In the genomic region with DNA sequence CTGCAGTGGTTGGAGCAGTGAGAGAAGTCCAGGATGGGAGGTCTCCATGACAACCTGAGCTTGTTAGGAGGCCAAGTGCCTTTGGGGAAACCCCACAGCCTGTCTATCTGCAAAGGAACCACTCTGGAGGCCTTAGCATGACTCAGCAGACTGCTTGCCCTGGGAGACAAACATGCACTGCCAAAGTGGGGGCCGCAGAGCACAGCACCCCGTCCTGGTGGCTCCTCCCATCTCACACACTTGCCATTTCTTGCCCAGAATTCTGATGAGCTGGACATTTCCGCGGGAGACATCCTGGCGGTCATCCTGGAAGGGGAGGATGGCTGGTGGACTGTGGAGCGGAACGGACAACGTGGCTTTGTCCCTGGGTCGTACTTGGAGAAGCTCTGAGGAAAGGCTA, we compare ENCODE assay signal across 9 mouse cellular contexts. TPM values are rescaled to one million over a fixed set of nuclear protein-coding genes. Genes with fewer than 3 reads are reported as not detected.
DNase-seq lines count a peak whose midpoint lies in the region; ATAC-seq and TF ChIP-seq lines count a peak whose summit lies in the region.
"Had no signal": no experiment of that assay in that cellular context is flagged by ENCODE, and none has a peak within 500 bp of the region (broad histone marks: within the 10 kb centered on the region; RNA-seq: fewer than 3 reads in every experiment).

No protein-coding gene starts in this region.

- TF ChIP-seq CTCF in CH12.LX (conservative IDR thresholded peaks at IDR 0.05 in 1 of 2, IDR thresholded peaks at IDR 0.05 in 1 of 2; ENCODE audit: low read depth in 2 of 2, low read length in 2 of 2): no peak

- H3K4me1 ChIP-seq in hindbrain, embryonic 13.5 days (replicated peaks): peaks cover 20% of the 10 kb centered on the region
- H3K4me1 ChIP-seq in hindbrain, embryonic 12.5 days: no peaks in the 10 kb centered on the region
- H3K4me1 ChIP-seq in CH12.LX (ENCODE audit: control insufficient read depth in 1 of 2, insufficient read depth in 2 of 2): peaks cover 35 to 73% of the 10 kb centered on the region in 2 experiments

- TF ChIP-seq POLR2A in CH12.LX (IDR thresholded peaks at IDR 0.05; ENCODE audit: low read depth, low read length): no peak

- H3K27ac ChIP-seq in hindbrain, embryonic 13.5 days: no peak overlapping the region
- no peak overlapping the region for H3K27ac ChIP-seq in hindbrain, embryonic 12.5 days
- H3K27ac ChIP-seq in CH12.LX (ENCODE audit: insufficient read depth, low read depth): peak overlapping the region; percentile 39

- DNase-seq in 3T3-L1 (ENCODE audit: low read depth, low spot score): peak; percentile 18
- peak; percentile 96 for DNase-seq in CH12.LX (ENCODE audit: extremely low read depth)
- peak; percentile 88 for DNase-seq in fibroblast of lung, adult 2 months (ENCODE audit: low read depth)
- no peak for DNase-seq in adrenal gland, adult 8-10 months
- DNase-seq in urinary bladder, adult 2 months (ENCODE audit: low spot score): no peak

- ATAC-seq in hindbrain, embryonic 13.5 days (ENCODE audit: low FRiP score): no peak
- no peak for ATAC-seq in hindbrain, embryonic 12.5 days (ENCODE audit: low FRiP score)
- ATAC-seq: forebrain, embryonic 16.5 days; lung, postnatal 0 days had no signal

- dilution Hi-C loops in CH12.LX (cut with MboI; ENCODE audit: extremely low pct_ligation_motif_present, extremely low pct_unique_long_range_greater_than_20kb, low sequenced_read_pairs): no loop called here

- H3K4me2 ChIP-seq in hindbrain, embryonic 13.5 days: no peak overlapping the region
- H3K4me2 ChIP-seq in hindbrain, embryonic 12.5 days (replicated peaks): no peak overlapping the region
- H3K4me2 ChIP-seq in CH12.LX (ENCODE audit: insufficient read depth, low read depth, poor library complexity, severe bottlenecking): peak overlapping the region; percentile 24; the same call in 1 of the 2 replicates

- in situ Hi-C loops in CH12.LX (cut with MboI; ENCODE audit: low pct_ligation_motif_present, low pct_unique_long_range_greater_than_20kb, low sequenced_read_pairs): no loop called here

- H3K36me3 ChIP-seq in hindbrain, embryonic 13.5 days: peaks cover 62% of the 10 kb centered on the region
- H3K36me3 ChIP-seq in hindbrain, embryonic 12.5 days: peaks cover 65% of the 10 kb centered on the region
- peaks cover 0 to 91% of the 10 kb centered on the region in 2 experiments for H3K36me3 ChIP-seq in CH12.LX (replicated peaks in 1 of 2; ENCODE audit: control insufficient read depth in 1 of 2, insufficient read depth in 1 of 2, low read length in 1 of 2)

- H3K79me2 ChIP-seq in CH12.LX (replicated peaks; ENCODE audit: control insufficient read depth, extremely low read depth, insufficient read depth, poor library complexity, severe bottlenecking): no peaks in the 10 kb centered on the region

- no peak; the same call in none of the 2 replicates for TF ChIP-seq RAD21 in CH12.LX (IDR thresholded peaks at IDR 0.05; ENCODE audit: low read depth, low read length)

- no peak overlapping the region for H3K4me3 ChIP-seq in hindbrain, embryonic 13.5 days
- no peak overlapping the region for H3K4me3 ChIP-seq in hindbrain, embryonic 12.5 days
- peak overlapping the region in 1 of 3 experiments; percentile 15 for H3K4me3 ChIP-seq in CH12.LX (replicated peaks in 1 of 3; ENCODE audit: low read depth in 2 of 3, low read length in 2 of 3, poor library complexity in 1 of 3)

- WGBS in hindbrain, embryonic 13.5 days: 83% methylated on average over 9 of the region's 9 CpGs
- WGBS in hindbrain, embryonic 12.5 days: 82% methylated on average over 9 of the region's 9 CpGs

- H3K27me3 ChIP-seq in hindbrain, embryonic 13.5 days: no peaks in the 10 kb centered on the region
- no peaks in the 10 kb centered on the region for H3K27me3 ChIP-seq in hindbrain, embryonic 12.5 days
- no peaks in the 10 kb centered on the region for H3K27me3 ChIP-seq in CH12.LX (replicated peaks)

- TF ChIP-seq EP300 in CH12.LX (IDR thresholded peaks at IDR 0.05; ENCODE audit: low read length): peak; percentile 48; the same call in 1 of the 2 replicates

- 0 out of 2 replicates have a peak overlapping the region, but pooled peaks have one; percentile 25 for H3K9ac ChIP-seq in hindbrain, embryonic 13.5 days
- H3K9ac ChIP-seq in hindbrain, embryonic 12.5 days: no peak overlapping the region
- H3K9ac ChIP-seq in CH12.LX (ENCODE audit: insufficient read depth, low read depth): 0 out of 2 replicates have a peak overlapping the region, but pooled peaks have one; percentile 4

- no peaks in the 10 kb centered on the region for H3K9me3 ChIP-seq in hindbrain, embryonic 13.5 days
- no peaks in the 10 kb centered on the region for H3K9me3 ChIP-seq in hindbrain, embryonic 12.5 days (replicated peaks)
- no peaks in the 10 kb centered on the region for H3K9me3 ChIP-seq in CH12.LX (replicated peaks; ENCODE audit: low read length)

TF ChIP-seq in CH12.LX, 34 proteins besides CTCF, POLR2A, EP300 and RAD21:
- TF ChIP-seq ELF1 (IDR thresholded peaks at IDR 0.05; ENCODE audit: low read depth, low read length): no peak
- TF ChIP-seq ZKSCAN1 (IDR thresholded peaks at IDR 0.05; ENCODE audit: borderline replicate concordance, low read depth, low read length): no peak
- no peak; the same call in 1 of the 2 replicates for TF ChIP-seq NELFE (IDR thresholded peaks at IDR 0.05; ENCODE audit: low read depth, low read length)
- 0 out of 2 replicates have a peak, but pooled peaks have one; percentile 15 for TF ChIP-seq NRF1 (IDR thresholded peaks at IDR 0.05; ENCODE audit: low read depth, low read length)
- 0 out of 2 replicates have a peak, but pooled peaks have one; percentile 18 for TF ChIP-seq MAZ (IDR thresholded peaks at IDR 0.05; ENCODE audit: low read depth, low read length)
- TF ChIP-seq MYC (IDR thresholded peaks at IDR 0.05; ENCODE audit: low read depth, low read length): peak; percentile 51; the same call in 1 of the 2 replicates
- TF ChIP-seq E2F4 (IDR thresholded peaks at IDR 0.05; ENCODE audit: insufficient replicate concordance, low read depth, low read length): no peak
- TF ChIP-seq JUN (IDR thresholded peaks at IDR 0.05; ENCODE audit: insufficient read depth, low read depth, low read length): 0 out of 2 replicates have a peak, but pooled peaks have one; percentile 20
- TF ChIP-seq SIN3A (IDR thresholded peaks at IDR 0.05; ENCODE audit: low read length): peak; percentile 75
- peak; percentile 37; the same call in 1 of the 2 replicates for TF ChIP-seq GABPA (IDR thresholded peaks at IDR 0.05; ENCODE audit: insufficient replicate concordance, low read depth, low read length)
- TF ChIP-seq IRF4 (IDR thresholded peaks at IDR 0.05; ENCODE audit: low read depth, low read length): peak; percentile 46; the same call in 1 of the 2 replicates
- TF ChIP-seq MXI1 (IDR thresholded peaks at IDR 0.05; ENCODE audit: low read depth, low read length): peak; percentile 90
- peak; percentile 62 for TF ChIP-seq TCF12 (IDR thresholded peaks at IDR 0.05; ENCODE audit: low read depth, low read length)
- TF ChIP-seq HCFC1 (IDR thresholded peaks at IDR 0.05; ENCODE audit: low read depth, low read length): no peak
- no peak for TF ChIP-seq SMC3 (IDR thresholded peaks at IDR 0.05; ENCODE audit: low read depth, low read length)
- TF ChIP-seq ETS1 (conservative IDR thresholded peaks at IDR 0.05; ENCODE audit: low read depth, low read length): peak; percentile 70
- peak; percentile 96 for TF ChIP-seq MAFK (IDR thresholded peaks at IDR 0.05; ENCODE audit: insufficient replicate concordance, low read length)

RNA-seq across cellular contexts. Expression of a gene that starts 36.9 kb away (rescaled TPM):
- 575 and 579 TPM in 2 replicates for polyA plus RNA-seq in hindbrain, embryonic 13.5 days (2015; fragmentation: Nextera tagmentation; extraction: Ambion mirVana)
- polyA plus RNA-seq in hindbrain, embryonic 12.5 days (2016; fragmentation: Nextera tagmentation; extraction: Ambion mirVana): 495 and 515 TPM in 2 replicates
- total RNA-seq in CH12.LX (2012; rRNA removed) (34.5 and 35.7 TPM in 2 replicates), CH12.LX (2014; rRNA removed) (81.4 and 85.9 TPM in 2 replicates)
- 60.4 and 62.0 TPM in 2 replicates for polyA plus RNA-seq in CH12.LX (2012; ENCODE audit: insufficient read length, low read depth)
- total RNA-seq in adrenal gland, adult 8-10 months (2022): 100 to 1,000 TPM; 114 to 151 (median 125) TPM
- 153 and 172 TPM in 2 replicates for polyA plus RNA-seq in urinary bladder, adult 2 months (2012; rRNA removed)

RNA-seq across cellular contexts. Expression of a gene that starts 38.6 kb away (rescaled TPM):
- 0.70 and 0.73 TPM in 2 replicates for polyA plus RNA-seq in hindbrain, embryonic 13.5 days (2015; fragmentation: Nextera tagmentation; extraction: Ambion mirVana)
- 0.57 and 0.88 TPM in 2 replicates for polyA plus RNA-seq in hindbrain, embryonic 12.5 days (2016; fragmentation: Nextera tagmentation; extraction: Ambion mirVana)
- total RNA-seq in CH12.LX (2012; rRNA removed) (8.1 and 9.3 TPM in 2 replicates), CH12.LX (2014; rRNA removed) (15.6 and 17.5 TPM in 2 replicates)
- polyA plus RNA-seq in CH12.LX (2012; ENCODE audit: insufficient read length, low read depth): 32.0 and 38.2 TPM in 2 replicates
- 1 to 10 TPM; 1.0 to 2.5 (median 2.0) TPM for total RNA-seq in adrenal gland, adult 8-10 months (2022)
- polyA plus RNA-seq in urinary bladder, adult 2 months (2012; rRNA removed): 7.7 and 8.4 TPM in 2 replicates

Comparison
In these comparisons a context has a peak if more than half of its experiments do, and no peak if none do; other contexts are left out.
1. DNase-seq: peak in 3T3-L1 (single experiment), CH12.LX (single experiment) and fibroblast of lung, adult 2 months (single experiment); none in adrenal gland, adult 8-10 months (single experiment) and urinary bladder, adult 2 months (single experiment).